Mouse (Mus musculus) kidney, adult 2 months (tissue): ENCODE measurements around the gene Syt7. TPM values are rescaled to one million over a fixed set of nuclear protein-coding genes. Genes with fewer than 3 reads are reported as not detected.
A peak's percentile ranks its signal among the peaks of the same experiment; 100 is the strongest.

Experiments used
- DNase-seq: peaks from one replicate; pipeline ENCODE4 v3.0.0; 2021
- H3K27ac ChIP-seq: fragments of 200-500 bp; 2 replicates; pipeline ENCODE4 v1.5.1; 2012; ENCODE audit warnings: low read depth, low read length, control low read depth, inconsistent platforms; ENCODE audit not compliant: insufficient read depth
- H3K27me3 ChIP-seq: fragments of 200-500 bp; replicated peaks from 2 replicates; pipeline ENCODE4 v1.6.1; 2012; ENCODE audit warnings: mild to moderate bottlenecking, moderate library complexity, low read length, inconsistent platforms; ENCODE audit not compliant: control insufficient read depth, insufficient read depth
- H3K36me3 ChIP-seq: fragments of 200-500 bp; 2 replicates; pipeline ENCODE4 v1.6.1; 2012; ENCODE audit warnings: mild to moderate bottlenecking, moderate library complexity, low read length, inconsistent platforms; ENCODE audit not compliant: control insufficient read depth, insufficient read depth
- H3K4me1 ChIP-seq: fragments of 200-500 bp; 2 replicates; pipeline ENCODE4 v1.6.1; 2011; ENCODE audit warnings: low read length; ENCODE audit not compliant: control insufficient read depth, insufficient read depth
- H3K4me3 ChIP-seq: fragments of 200-500 bp; 2 replicates; pipeline ENCODE4 v1.5.1; 2011; ENCODE audit warnings: mild to moderate bottlenecking, low read depth, low read length, control low read depth; ENCODE audit not compliant: insufficient read depth
- CTCF ChIP-seq: fragments of 200-500 bp; conservative IDR thresholded peaks from 2 replicates; pipeline ENCODE4 v1.5.1; 2011; ENCODE audit warnings: low read depth, mild to moderate bottlenecking, control low read depth, low read length, moderate library complexity, mixed read lengths; ENCODE audit not compliant: insufficient read depth, insufficient read length
- POLR2A ChIP-seq: fragments of 200-500 bp; IDR thresholded peaks from one replicate; pipeline ENCODE4 v1.6.1; 2011; ENCODE audit warnings: low read depth, low read length, control low read depth
- WGBS: fragments of 180-500 bp; shearing (Covaris S2); methylation state at CpG from one replicate; pipeline ENCODE4 v1.1.7; 2018; 5-methylcytosine and 5-hydroxymethylcytosine counted together
- polyA plus RNA-seq: library from polyadenylated mRNA; depleted of rRNA; stranded (reverse); fragments of >200 nt; gene quantifications from 2 replicates; pipeline ENCODE4 v1.2.3, GENCODE M21; 2012

The Syt7 gene
- polyA plus RNA-seq, 1 experiment: 4.6 TPM

DNA sequence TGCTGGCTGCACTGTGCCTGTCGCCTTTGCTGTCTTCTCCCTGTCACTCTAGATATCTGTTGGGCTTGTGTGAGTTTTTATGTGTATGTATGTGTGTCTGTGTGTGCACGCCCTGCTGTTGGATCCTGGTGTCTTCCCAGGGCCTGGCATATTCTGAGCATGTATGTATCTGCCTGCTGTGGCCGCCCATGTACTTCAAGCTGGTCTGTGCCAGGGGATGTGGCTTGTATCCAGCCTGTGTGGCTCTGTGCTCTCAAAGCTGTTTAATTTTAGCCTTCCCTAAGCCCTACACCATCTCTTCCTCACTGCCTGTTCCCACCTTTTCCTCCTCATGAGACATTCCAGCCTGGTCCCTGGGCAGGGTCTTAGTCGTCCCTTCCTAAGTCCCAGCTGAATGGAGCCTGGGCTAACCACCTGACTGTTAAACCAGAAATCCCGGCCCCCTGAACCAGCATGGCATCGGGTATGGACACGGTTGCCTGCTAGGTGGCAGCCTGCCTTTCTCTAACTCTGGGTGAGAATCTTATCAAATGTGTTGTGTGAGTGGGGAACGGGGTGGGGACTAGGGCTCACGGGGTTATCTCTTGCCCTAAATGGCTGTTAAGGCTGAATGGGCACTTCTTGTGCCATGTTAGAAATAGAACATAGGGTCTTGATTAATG, 45.1 kb downstream of the Syt7 start:
- no peak overlapping the region for H3K27ac ChIP-seq

DNA sequence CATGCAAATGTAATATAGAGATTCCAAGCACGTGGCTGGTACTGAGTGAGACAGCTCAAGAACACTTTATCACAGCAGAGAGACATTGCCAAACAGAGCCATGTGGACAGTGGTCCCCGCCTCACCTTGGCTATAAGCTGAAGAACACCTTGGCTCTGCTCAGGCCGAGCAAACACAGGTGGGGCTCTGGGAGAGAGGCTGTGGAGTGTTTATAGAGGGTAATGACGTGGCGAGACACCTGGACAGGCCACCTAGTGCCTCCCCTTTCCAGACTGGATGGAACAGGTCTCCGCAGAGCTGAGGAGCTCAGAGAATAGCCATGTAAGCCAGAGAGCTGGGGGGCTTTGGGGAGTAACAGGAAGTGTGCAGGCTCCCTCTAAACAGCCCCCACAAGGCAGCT, 46.0 kb downstream of the Syt7 start:
- WGBS: 76% methylated on average over 6 of the region's 6 CpGs
- Histone ChIP-seq H3K4me3 (no peak overlapping the region), H3K36me3 (no peaks in the 10 kb centered on the region), H3K4me1 (no peaks in the 10 kb centered on the region), H3K27ac (no peak overlapping the region), H3K27me3 (no peaks in the 10 kb centered on the region)
- no peak for DNase-seq
- TF ChIP-seq CTCF (no peak), POLR2A (no peak)

More for the DNA sequence above, 45.1 kb downstream of the Syt7 start:
- Histone ChIP-seq H3K4me1 (no peaks in the 10 kb centered on the region), H3K27me3 (no peaks in the 10 kb centered on the region), H3K36me3 (no peaks in the 10 kb centered on the region), H3K4me3 (no peak overlapping the region)
- no peak for DNase-seq
- WGBS: 72% methylated on average over 9 of the region's 9 CpGs
- no peak for TF ChIP-seq POLR2A
- no peak for TF ChIP-seq CTCF

DNA sequence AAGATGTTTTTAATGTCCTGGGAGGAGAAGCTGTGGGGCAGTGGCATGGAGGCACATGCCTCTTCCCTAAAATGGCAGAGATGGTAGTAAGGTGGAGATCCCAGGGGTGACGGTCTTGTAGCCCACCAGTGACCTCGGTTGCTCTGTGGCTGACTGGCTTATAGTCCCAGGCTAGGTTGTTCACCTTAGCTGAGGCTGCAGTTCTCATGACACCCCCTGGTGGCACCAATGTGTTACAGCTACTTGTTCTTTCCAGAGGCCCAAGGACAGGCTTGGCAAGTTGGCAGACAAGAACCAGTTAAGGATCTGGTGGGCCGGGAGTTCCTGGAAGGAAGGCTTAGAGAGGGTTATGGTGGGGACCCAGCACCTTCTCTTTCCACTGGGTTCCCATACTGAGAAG, 47.0 kb downstream of the Syt7 start:
- WGBS: 24% methylated on average over 3 of the region's 3 CpGs
- Histone ChIP-seq H3K27ac (no peak overlapping the region), H3K4me3 (no peak overlapping the region), H3K36me3 (no peaks in the 10 kb centered on the region), H3K4me1 (no peaks in the 10 kb centered on the region), H3K27me3 (no peaks in the 10 kb centered on the region)
- DNase-seq: peak; percentile 80
- TF ChIP-seq CTCF: peak; percentile 83
- TF ChIP-seq POLR2A: no peak

DNA sequence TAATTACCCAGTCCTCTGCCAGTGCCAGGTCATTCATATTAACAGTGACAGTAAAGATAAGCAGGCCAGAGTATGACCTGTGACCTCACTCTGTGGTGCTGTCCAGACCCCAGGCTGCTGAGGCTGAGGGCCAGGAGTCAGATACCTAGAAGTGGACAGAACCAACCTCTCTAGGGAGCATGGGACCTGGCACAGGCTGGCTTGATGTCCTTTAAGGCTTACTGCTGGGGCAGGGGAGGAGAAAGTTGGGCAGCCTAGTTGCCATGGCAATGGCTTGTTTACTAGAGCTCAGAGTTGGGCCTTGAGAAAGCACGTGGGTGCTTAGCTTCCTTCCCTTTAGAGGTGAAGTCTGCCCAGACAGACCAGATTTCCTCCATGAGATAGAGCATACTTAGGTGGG, 47.8 kb downstream of the Syt7 start:
- H3K4me1 ChIP-seq: no peaks in the 10 kb centered on the region
- 45% methylated on average over 1 of the region's 1 CpGs for WGBS
- DNase-seq: no peak
- no peak overlapping the region for H3K27ac ChIP-seq
- no peak overlapping the region for H3K4me3 ChIP-seq
- H3K36me3 ChIP-seq: no peaks in the 10 kb centered on the region
- H3K27me3 ChIP-seq: no peaks in the 10 kb centered on the region
- TF ChIP-seq CTCF (no peak), POLR2A (no peak)

DNA sequence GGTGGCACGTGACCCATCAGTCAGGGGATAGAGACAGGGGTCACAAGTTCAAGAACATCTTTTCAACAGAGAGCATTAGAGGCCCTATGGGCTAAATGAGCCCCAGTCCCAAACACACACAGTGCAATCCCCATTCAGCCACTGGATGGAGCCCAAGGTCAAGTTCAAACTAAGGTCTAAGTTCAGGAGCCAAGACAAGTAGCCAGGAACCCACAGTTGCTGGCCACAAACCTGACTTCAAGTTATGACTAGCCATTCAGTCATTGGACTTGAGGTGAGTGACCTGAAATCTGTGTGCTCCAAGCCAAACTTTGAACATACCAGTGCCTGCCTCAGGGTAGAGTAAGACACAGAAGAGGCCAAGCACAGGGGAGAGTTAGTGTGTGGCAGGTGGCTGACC, 48.6 kb downstream of the Syt7 start:
- 69% methylated on average over 1 of the region's 1 CpGs for WGBS

DNA sequence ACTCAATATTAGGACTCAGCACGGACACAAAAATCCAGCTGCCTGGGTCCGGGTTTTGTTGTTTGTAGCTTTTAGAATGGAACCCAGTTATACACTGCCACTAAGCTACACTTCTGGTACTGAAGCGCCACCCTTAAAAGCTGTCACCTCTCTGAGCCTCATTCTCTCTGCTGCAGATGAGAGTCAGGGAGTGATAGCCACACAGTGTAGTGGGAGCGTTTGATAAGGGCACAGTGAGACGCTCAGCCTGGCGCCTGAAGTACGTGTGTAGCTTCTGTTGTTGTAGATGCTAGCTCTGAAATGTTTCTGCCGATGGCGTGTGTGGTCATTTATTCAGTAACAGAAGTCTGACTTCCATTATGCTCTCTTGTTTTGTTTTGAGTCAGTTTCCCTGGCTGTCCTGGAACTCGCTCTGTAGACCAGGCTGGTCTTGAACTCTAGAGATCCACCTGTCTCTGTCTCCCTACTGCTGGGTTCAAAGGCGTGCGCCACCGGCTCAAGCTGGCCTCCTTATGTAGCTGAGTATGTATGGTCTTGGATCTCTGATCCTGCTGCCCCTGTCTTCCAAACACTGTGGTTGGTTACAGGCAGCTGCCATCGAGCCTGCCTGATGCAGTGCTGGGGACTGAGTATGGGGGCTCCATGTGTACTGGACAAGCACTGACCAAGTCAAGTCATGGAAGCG, 55.9 kb downstream of the Syt7 start:
- no peak overlapping the region for H3K4me3 ChIP-seq
- no peak for TF ChIP-seq CTCF
- no peak for TF ChIP-seq POLR2A
- H3K36me3 ChIP-seq: no peaks in the 10 kb centered on the region
- H3K27ac ChIP-seq: no peak overlapping the region
- no peak for DNase-seq
- no peaks in the 10 kb centered on the region for H3K27me3 ChIP-seq
- H3K4me1 ChIP-seq: no peaks in the 10 kb centered on the region
- 93% methylated on average over 15 of the region's 15 CpGs for WGBS

More for the DNA sequence above, 48.6 kb downstream of the Syt7 start:
- Histone ChIP-seq H3K27ac (no peak overlapping the region), H3K4me3 (no peak overlapping the region), H3K36me3 (no peaks in the 10 kb centered on the region), H3K4me1 (no peaks in the 10 kb centered on the region), H3K27me3 (no peaks in the 10 kb centered on the region)
- peak; percentile 61 for DNase-seq
- no peak for TF ChIP-seq POLR2A
- peak; percentile 42 for TF ChIP-seq CTCF

DNA sequence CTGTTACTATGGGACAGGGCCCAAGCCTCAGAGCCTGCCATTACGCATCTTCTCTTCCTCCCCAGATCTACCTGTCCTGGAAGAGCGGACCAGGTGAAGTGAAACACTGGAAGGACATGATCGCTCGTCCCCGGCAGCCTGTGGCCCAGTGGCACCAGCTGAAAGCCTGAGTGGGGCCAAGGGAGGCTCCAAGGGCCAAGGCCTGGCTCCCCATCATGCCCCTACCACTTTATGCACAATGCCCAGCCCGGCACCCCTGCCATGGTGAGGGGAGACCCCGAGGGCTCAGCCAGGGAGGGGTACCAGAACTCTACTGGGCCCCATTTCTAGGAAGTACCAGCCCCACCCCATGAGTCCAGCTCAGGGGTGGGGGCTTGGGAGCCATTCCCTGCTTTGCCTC, 59.4 kb downstream of the Syt7 start:
- Histone ChIP-seq H3K27ac (no peak overlapping the region), H3K36me3 (no peaks in the 10 kb centered on the region), H3K4me1 (no peaks in the 10 kb centered on the region), H3K4me3 (no peak overlapping the region), H3K27me3 (no peaks in the 10 kb centered on the region)
- no peak for TF ChIP-seq CTCF
- no peak for TF ChIP-seq POLR2A
- DNase-seq: no peak
- WGBS: 96% methylated on average over 7 of the region's 7 CpGs

DNA sequence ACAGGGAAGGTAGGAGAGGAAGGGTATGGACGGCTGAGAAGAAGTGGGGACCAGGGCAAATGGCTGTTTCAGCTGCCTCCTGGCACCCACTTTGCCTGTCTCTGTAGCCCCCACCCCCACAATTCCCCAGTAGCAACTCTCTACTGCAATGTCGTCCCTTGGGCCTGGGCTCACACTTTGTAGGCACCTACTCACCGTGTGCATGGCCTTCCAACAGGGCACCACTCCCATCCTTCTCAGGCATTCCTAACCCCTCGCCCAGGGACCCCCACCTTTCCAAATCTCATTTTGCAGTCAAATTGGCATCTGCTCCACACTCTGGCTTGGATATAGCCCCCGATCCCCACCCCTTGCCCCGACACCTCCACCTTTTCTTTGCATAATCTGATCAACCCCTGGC, 60.3 kb downstream of the Syt7 start:
- H3K4me1 ChIP-seq: no peaks in the 10 kb centered on the region
- H3K4me3 ChIP-seq: no peak overlapping the region
- no peaks in the 10 kb centered on the region; the same call in 1 of the 2 replicates for H3K27me3 ChIP-seq
- H3K36me3 ChIP-seq: no peaks in the 10 kb centered on the region
- no peak overlapping the region for H3K27ac ChIP-seq
- WGBS: 80% methylated on average over 6 of the region's 6 CpGs
- TF ChIP-seq CTCF: no peak
- no peak for TF ChIP-seq POLR2A
- DNase-seq: no peak
